Mouse (Mus musculus): ENCODE results near the gene Gm3298.
"Not testable (repeated sequence)": the region's sequence is repeated elsewhere in the genome, so short reads cannot be mapped to it uniquely, and the experiment has no call there.

Gene Gm3298

DNA sequence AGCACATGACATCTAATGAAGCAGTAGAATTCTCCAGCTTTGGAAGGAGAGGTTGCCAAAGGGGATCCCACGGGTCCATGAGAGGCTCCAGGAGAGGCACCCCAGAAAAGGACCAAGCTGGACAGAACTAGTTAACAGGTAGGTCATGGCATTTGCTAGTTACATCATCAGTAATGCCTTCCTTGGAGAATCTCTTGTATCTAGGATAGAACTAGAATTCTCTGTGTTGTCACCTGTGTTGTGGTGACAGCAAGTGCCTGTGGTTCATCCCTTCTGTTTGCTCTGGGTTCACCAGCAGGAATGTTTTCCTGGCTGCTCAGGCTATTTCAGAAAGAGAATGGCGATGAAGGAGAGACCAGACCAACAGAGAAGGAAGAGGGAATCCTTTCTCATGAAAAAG is at the start of gene Gm3298:
TSS of gene Gm3298 (plus strand) at position 301 of the 400 bp plus-strand sequence.
- not testable (repeated sequence) for DNase-seq

GRCm38 (mm10) chr14:4983635-4984034 is 32.1 kb upstream of the Gm3298 start, which contains the start of gene Gm8297:
Gene Gm8297, plus strand, starts transcription at chr14:4983935.
- DNase-seq = not testable (repeated sequence)

DNA sequence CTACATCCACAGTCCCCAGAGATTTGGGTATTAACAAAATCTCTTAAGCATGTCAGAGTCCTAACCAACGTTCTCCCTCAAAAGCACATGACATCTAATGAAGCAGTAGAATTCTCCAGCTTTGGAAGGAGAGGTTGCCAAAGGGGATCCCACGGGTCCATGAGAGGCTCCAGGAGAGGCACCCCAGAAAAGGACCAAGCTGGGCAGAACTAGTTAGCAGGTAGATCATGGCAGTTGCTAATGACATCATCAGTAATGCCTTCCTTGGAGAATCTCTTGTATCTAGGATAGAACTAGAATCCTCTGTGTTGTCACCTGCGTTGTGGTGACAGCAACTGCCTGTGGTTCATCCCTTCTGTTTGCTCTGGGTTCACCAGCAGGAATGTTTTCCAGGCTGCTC is 34.6 kb downstream of the Gm3298 start, which contains the start of gene 4930555G01Rik:
TSS of gene 4930555G01Rik (plus strand) at position 301 of the 400 bp plus-strand sequence.
- not testable (repeated sequence) for DNase-seq
